Mouse (Mus musculus): ENCODE measurements around the gene Eno3.

Gene Eno3

GRCm38 (mm10) chr11:70644564-70645103 lies 12.4 kb upstream of the Eno3 start:
- no peak for DNase-seq (ENCODE audit: low spot score)

- no peak for DNase-seq (ENCODE audit: low spot score)
Observed at GRCm38 (mm10) chr11:70645461-70646258, 11.3 kb upstream of the Eno3 start.

DNA sequence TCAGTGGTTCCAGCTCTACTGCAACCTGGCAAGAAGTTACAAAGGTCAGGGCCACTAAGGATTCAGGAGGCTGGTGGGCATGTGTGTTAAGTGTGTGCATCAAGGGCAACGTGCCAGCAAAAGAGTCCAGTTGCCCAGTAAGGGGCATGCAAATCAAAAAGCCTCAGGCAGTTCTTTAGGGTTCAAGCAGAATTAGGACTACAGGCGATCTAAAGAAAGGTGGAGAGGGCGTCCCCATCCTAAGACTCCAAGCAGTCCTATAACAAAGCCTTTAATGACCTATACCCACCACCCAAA lies 10.8 kb upstream of the Eno3 start:
- no peak for DNase-seq (ENCODE audit: low spot score)

- peak; percentile 99 for DNase-seq (ENCODE audit: low spot score)
Observed at GRCm38 (mm10) chr11:70646691-70647650, 10.0 kb upstream of the Eno3 start, which contains the start of the genes Rnf167 and Slc25a11. TSS of gene Rnf167 (plus strand) at chr11:70647235. TSS of gene Slc25a11 (minus strand) at chr11:70647479.

DNA sequence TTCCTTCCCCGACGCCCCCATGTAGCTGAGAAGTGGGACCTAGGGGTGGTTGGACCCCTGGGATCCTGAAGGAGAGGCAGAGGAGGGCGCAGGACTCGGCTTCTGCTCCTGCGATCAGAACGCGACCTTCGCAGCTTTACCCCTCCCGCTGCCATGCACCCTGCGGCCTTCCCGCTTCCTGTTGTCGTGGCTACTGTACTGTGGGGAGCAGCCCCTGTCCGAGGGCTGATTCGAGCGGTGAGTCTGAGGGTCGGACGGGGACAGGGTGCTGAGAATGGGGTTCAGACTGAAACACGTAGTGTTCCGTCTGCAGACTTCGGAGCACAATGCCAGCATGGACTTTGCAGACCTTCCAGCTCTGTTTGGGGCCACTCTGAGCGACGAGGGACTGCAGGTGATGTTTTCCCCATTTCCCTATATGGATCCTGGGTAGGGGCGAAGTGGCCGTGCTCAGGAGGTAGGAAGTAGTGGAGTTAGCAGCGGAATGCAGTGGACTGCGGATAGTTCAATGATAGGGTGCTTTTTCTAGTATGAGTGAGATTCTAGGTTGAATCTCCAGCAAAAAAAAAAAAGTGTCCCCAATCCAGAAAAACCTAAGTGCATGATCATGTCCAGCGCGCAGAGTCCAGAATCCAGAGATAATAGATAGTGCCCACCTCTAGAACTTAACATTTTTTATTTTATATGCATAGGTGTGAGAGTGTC lies 9.1 kb upstream of the Eno3 start:
- no peak for DNase-seq (ENCODE audit: low spot score)

- DNase-seq (ENCODE audit: low spot score): no peak
Observed at GRCm38 (mm10) chr11:70648512-70648911, 8.5 kb upstream of the Eno3 start.

- DNase-seq (ENCODE audit: low spot score): no peak
Observed at GRCm38 (mm10) chr11:70649185-70649734, 7.7 kb upstream of the Eno3 start.

DNA sequence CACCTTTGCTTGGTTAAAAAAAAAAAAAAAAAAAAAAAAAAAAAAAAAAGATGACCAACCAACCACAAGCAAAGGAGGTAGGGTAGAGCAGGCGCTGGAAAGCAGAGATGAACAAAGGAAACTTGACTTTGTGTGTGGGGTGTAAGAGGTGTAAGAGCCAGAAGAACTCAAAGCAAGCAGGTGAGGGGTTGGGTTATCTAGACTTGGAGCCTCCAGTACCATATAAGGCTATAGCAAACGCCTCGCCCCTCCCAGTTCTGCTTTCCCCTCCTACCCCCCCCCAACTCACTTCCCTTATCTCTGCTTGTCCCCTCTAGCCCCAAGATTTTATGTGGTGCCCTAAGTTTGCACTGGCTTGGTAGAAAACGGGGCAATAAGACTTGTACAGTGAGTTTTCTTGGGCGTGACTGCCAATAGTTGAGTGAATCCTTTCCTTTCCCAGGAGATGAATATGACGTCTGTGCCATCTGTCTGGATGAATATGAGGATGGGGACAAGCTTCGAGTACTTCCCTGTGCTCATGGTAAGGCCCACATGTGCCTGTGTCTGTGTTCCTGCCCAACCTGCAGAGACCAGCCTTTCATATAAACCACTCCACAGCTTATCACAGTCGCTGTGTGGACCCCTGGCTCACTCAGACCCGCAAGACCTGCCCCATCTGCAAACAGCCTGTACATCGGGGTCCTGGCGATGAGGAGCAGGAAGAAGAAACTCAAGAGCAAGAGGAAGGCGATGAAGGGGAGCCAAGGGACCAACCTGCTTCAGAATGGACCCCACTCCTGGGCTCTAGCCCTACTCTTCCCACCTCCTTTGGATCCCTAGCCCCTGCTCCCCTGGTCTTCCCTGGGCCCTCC lies 6.5 kb upstream of the Eno3 start:
- DNase-seq (ENCODE audit: low spot score): no peak

DNA sequence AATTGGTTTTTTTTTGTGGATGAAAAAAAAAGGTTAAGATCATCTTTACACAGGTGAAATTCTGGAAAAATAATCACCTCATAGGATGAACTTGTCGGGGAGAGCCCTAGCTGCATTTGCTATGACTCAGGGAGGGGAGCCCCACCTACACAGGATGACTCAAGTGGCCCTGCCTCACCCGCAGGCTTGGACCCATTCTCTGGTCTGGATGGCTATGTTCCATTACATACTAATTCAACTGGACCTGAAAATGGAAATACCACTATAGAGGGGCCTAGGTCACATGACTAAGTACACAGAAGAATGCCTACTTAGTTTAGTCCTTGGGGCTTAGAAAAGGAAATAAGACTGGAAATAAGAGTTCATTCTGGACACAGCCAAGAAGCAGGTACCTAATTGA lies 5.6 kb upstream of the Eno3 start:
- DNase-seq (ENCODE audit: low spot score): no peak

GRCm38 (mm10) chr11:70652029-70652883 lies 4.7 kb upstream of the Eno3 start:
- DNase-seq (ENCODE audit: low spot score): peak; percentile 40

GRCm38 (mm10) chr11:70652884-70653344 lies 4.1 kb upstream of the Eno3 start:
- no peak for DNase-seq (ENCODE audit: low spot score)

- peak; percentile 53 for DNase-seq (ENCODE audit: low spot score)
Observed at GRCm38 (mm10) chr11:70653345-70654197, 3.4 kb upstream of the Eno3 start.

GRCm38 (mm10) chr11:70654198-70654922 lies 2.6 kb upstream of the Eno3 start, which contains the start of gene Pfn1:
TSS of gene Pfn1 (minus strand) at chr11:70654644.
- peak; percentile 91 for DNase-seq (ENCODE audit: low spot score)

GRCm38 (mm10) chr11:70654923-70655570 lies 2.0 kb upstream of the Eno3 start:
- peak; percentile 79 for DNase-seq (ENCODE audit: low spot score)

- peak; percentile 46 for DNase-seq (ENCODE audit: low spot score)
Observed at GRCm38 (mm10) chr11:70655571-70656455, 1.2 kb upstream of the Eno3 start.

DNA sequence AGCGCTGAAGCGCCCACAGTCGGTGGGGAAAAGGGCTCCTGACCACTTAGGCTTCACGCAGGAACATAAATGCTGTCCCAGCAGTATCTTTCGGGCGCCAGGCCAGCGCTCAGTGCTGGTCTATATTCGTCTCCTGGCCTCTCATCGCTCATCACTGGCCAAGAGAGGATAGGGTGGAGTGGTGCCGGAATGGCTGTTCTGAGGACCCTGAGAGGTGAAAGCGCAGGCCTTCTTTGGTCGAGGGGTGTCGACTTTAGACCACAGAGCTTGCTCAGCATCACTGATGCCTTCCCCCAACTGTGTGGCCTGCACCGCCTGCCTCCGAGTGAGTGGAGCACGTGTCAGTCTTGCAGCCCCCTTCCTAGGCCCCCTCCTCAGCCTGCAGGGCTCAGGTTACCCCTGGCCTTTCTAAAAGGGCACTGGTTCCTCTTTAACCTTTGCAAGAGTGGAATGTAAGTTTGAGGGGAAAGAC lies 510 bp upstream of the Eno3 start:
- DNase-seq (ENCODE audit: low spot score): peak; percentile 38

All from adipocyte (in vitro differentiated cells).